Mouse (Mus musculus): ENCODE measurements around the gene Cep78. TPM values are rescaled to one million over a fixed set of nuclear protein-coding genes. Genes with fewer than 3 reads are reported as not detected.
A peak's percentile ranks its signal among the peaks of the same experiment; 100 is the strongest.

Cep78 gene
- polyA plus RNA-seq, 1 experiment from 2014 or later: 55.8 TPM

DNA sequence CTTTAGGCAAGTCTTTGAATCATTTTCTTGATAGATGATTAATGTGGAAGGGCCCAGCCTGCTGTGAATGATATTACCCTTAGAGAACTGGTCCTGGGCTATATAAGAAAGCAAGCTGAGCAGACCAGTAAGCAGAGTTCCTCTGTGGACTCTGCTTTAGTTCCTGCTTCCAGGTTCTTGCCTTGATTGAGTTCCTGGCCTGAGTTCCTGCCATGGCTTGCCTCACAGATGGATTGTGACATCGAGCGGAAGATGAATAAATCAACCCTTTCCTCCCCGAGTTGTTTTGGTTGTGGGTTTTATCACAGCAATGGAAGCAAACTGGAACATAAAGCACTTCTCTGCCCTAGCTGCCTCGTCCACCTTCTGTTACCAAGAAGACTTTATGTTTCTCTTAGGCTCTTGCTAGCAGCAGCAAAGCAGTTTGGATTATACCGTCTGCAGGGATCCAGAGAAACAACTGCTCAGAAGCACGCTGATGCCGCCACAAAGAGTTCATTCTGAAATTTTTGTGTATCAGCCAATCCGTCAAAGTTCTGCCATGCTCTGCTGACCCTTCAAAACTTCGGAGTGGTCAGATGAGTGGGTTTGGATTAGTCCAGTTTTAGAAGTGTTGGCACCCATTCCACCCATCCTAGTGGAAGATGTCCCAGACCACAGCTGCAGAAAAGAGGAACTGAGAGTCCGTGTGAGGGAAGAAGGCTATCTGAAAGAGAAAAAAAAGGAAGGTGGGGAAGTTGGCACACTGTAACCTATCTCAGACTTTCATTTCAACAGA is 30.6 kb upstream of the Cep78 start:
- no peak overlapping the region for H3K4me2 ChIP-seq (ENCODE audit: low read depth, severe bottlenecking)
- H3K4me1 ChIP-seq (ENCODE audit: control insufficient read depth, insufficient read depth, low read length): no peaks in the 10 kb centered on the region
- no peak overlapping the region for H3K4me3 ChIP-seq (ENCODE audit: low read depth, low read length)
- H3K9me3 ChIP-seq (ENCODE audit: control insufficient read depth, low read length): no peaks in the 10 kb centered on the region
- no peak overlapping the region for H3K9ac ChIP-seq (ENCODE audit: low read length)
- DNase-seq (ENCODE audit: low spot score): no peak
- no peaks in the 10 kb centered on the region for H3K36me3 ChIP-seq (ENCODE audit: control insufficient read depth, insufficient read depth, low read length)
- 84% methylated on average over 10 of the region's 10 CpGs for WGBS
- no peak overlapping the region for H3K27ac ChIP-seq (replicated peaks; ENCODE audit: low read depth, low read length)
- H3K27me3 ChIP-seq (ENCODE audit: control insufficient read depth, insufficient read depth, low read length): no peaks in the 10 kb centered on the region
- no peak for ATAC-seq (ENCODE audit: insufficient number of reproducible peaks, low FRiP score, low TSS enrichment, low read depth)

DNA sequence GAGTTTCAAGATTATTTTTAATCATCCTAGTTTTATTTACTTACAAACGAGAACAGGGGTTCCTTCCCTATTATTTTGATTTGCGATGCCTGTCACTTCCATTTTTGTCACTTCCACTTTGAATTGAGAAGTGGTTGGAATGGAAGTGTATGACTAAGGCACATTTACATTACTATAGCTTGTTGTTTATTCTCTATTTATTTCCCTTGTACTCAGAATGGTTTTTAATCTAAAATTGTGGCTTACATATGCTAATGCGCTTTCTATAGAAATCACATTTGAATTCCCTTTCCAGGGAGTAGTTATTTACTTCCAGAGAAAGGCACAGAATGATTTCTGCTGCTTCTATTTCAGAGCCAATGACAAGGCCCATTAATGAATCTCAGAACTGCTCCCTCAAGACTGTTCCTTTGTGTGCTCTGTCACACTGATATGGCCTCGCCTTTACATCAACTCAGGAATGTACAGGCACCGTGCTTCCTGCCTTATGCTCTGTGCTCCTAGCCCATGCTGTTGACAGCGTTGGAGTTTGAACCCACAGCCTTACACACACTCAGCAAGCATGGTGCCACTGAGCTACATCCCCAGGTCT is 25.1 kb upstream of the Cep78 start:
- 88% methylated on average over 6 of the region's 6 CpGs for WGBS
- no peak for ATAC-seq (ENCODE audit: insufficient number of reproducible peaks, low FRiP score, low TSS enrichment, low read depth)

DNA sequence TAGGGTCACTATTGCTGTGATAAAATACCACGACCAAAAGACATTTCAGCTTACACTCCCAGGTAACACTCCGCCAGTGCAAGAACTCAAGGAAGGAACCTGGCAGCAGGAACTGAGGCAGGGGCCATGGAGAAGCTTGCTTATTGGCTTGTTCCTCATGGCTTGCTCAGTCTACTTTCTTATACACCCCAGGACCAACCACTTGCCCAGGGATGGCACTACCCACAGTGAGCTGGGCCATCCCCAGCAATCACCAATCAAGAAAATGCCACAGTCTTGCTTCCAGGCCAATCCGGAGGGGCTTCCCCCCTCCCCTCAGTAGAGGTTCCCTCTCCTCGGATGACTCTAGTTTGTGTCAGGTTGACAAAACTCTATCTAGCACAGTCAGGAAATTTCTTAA is 24.3 kb upstream of the Cep78 start:
- no peak overlapping the region for H3K27ac ChIP-seq (replicated peaks; ENCODE audit: low read depth, low read length)
- DNase-seq (ENCODE audit: low spot score): no peak
- H3K4me1 ChIP-seq (ENCODE audit: control insufficient read depth, insufficient read depth, low read length): no peaks in the 10 kb centered on the region
- H3K36me3 ChIP-seq (ENCODE audit: control insufficient read depth, insufficient read depth, low read length): no peaks in the 10 kb centered on the region
- H3K27me3 ChIP-seq (ENCODE audit: control insufficient read depth, insufficient read depth, low read length): no peaks in the 10 kb centered on the region
- no peak for ATAC-seq (ENCODE audit: insufficient number of reproducible peaks, low FRiP score, low TSS enrichment, low read depth)
- 88% methylated on average over 4 of the region's 4 CpGs for WGBS
- H3K4me2 ChIP-seq (ENCODE audit: low read depth, severe bottlenecking): no peak overlapping the region
- no peak overlapping the region for H3K4me3 ChIP-seq (ENCODE audit: low read depth, low read length)
- H3K9me3 ChIP-seq (ENCODE audit: control insufficient read depth, low read length): no peaks in the 10 kb centered on the region
- H3K9ac ChIP-seq (ENCODE audit: low read length): no peak overlapping the region

More for the DNA sequence above, 25.1 kb upstream of the Cep78 start:
- H3K27ac ChIP-seq (replicated peaks; ENCODE audit: low read depth, low read length): no peak overlapping the region
- no peak overlapping the region for H3K4me2 ChIP-seq (ENCODE audit: low read depth, severe bottlenecking)
- no peak overlapping the region for H3K4me3 ChIP-seq (ENCODE audit: low read depth, low read length)
- no peak overlapping the region for H3K9ac ChIP-seq (ENCODE audit: low read length)
- H3K27me3 ChIP-seq (ENCODE audit: control insufficient read depth, insufficient read depth, low read length): no peaks in the 10 kb centered on the region
- no peaks in the 10 kb centered on the region for H3K4me1 ChIP-seq (ENCODE audit: control insufficient read depth, insufficient read depth, low read length)
- DNase-seq (ENCODE audit: low spot score): no peak
- H3K36me3 ChIP-seq (ENCODE audit: control insufficient read depth, insufficient read depth, low read length): no peaks in the 10 kb centered on the region
- no peaks in the 10 kb centered on the region for H3K9me3 ChIP-seq (ENCODE audit: control insufficient read depth, low read length)

DNA sequence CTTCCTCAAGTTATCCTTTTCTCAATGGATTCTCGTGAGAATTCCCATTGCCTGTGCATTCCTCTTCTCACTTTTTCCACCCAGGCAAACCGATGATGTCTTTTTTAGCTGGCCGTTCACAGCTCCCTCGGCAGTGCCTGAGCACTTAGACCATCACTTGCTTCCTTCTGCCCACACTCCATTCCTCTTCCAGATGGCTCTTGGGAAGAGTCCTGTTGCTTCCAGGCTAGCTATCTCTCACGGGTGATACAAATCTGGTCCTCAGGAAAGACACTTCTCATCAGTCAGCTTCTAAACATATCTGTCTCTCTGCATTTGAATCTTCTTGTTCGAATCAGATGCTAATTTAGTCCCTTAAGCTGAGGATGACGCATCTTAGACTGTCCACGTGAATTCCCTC is 22.3 kb upstream of the Cep78 start:
- Histone ChIP-seq H3K4me1 (ENCODE audit: control insufficient read depth, insufficient read depth, low read length) (no peaks in the 10 kb centered on the region), H3K4me3 (ENCODE audit: low read depth, low read length) (no peak overlapping the region), H3K4me2 (ENCODE audit: low read depth, severe bottlenecking) (no peak overlapping the region), H3K9ac (ENCODE audit: low read length) (no peak overlapping the region), H3K27me3 (ENCODE audit: control insufficient read depth, insufficient read depth, low read length) (no peaks in the 10 kb centered on the region), H3K9me3 (ENCODE audit: control insufficient read depth, low read length) (no peaks in the 10 kb centered on the region), H3K36me3 (ENCODE audit: control insufficient read depth, insufficient read depth, low read length) (no peaks in the 10 kb centered on the region), H3K27ac (replicated peaks; ENCODE audit: low read depth, low read length) (no peak overlapping the region)
- WGBS: 91% methylated on average over 8 of the region's 8 CpGs
- DNase-seq (ENCODE audit: low spot score) (no peak), ATAC-seq (ENCODE audit: insufficient number of reproducible peaks, low FRiP score, low TSS enrichment, low read depth) (no peak)

DNA sequence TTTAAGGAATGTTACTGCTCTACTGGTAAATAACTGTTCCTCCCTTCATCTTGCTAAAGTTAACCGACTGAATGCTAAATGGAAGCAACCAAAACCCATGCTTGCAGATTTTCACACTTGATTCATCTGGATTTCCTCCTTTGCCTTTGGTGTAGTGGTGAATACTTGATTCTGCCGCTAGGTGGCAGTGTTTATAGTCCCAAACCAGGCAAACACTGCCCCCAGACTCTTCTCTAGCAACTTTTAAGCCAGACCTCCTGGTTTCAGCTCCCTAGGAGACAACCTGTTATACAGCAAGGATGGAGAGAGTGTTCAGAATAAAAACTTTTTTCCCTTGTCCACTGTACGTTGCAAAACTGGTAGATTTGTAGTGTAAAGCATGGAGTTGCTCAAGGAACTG is 13.4 kb upstream of the Cep78 start:
- ATAC-seq (ENCODE audit: insufficient number of reproducible peaks, low FRiP score, low TSS enrichment, low read depth) (no peak), DNase-seq (ENCODE audit: low spot score) (peak; percentile 75)
- H3K27me3 ChIP-seq (ENCODE audit: control insufficient read depth, insufficient read depth, low read length): no peaks in the 10 kb centered on the region
- no peaks in the 10 kb centered on the region for H3K9me3 ChIP-seq (ENCODE audit: control insufficient read depth, low read length)
- no peak overlapping the region for H3K4me2 ChIP-seq (ENCODE audit: low read depth, severe bottlenecking)
- H3K4me3 ChIP-seq (ENCODE audit: low read depth, low read length): no peak overlapping the region
- WGBS: 3% methylated on average over 3 of the region's 3 CpGs
- no peak overlapping the region for H3K9ac ChIP-seq (ENCODE audit: low read length)
- no peaks in the 10 kb centered on the region for H3K4me1 ChIP-seq (ENCODE audit: control insufficient read depth, insufficient read depth, low read length)
- H3K36me3 ChIP-seq (ENCODE audit: control insufficient read depth, insufficient read depth, low read length): no peaks in the 10 kb centered on the region
- no peak overlapping the region for H3K27ac ChIP-seq (replicated peaks; ENCODE audit: low read depth, low read length)

DNA sequence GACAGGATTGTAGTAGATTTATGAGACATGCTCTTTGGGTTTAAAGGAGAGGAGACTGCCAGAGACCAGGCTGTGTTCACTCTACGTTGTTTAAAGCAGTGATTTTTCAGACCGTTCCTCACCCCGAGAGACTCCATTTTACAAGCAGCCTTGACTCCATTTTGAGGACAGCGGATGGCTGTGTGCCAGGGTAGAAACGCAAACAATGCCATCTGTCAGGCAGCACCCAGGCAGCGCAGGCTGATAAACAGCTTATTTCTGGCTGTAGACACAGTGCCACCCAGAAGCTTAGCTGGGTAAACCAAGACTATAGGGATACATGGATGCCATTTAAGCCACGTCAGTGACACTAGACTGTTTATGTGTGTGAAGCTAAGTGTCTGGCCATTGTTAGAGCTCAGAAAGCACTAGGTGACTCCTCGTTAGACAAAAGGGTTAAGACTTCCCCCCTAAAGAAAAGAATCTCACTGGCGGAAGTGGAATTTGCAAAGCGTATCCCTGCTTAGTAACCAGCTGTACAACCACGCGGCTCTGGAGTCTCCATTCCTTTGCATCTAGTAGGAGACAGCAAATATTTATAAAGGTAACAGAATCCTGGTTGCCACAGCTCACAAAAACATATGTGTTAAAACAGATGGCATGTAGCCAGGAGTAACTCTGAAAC is 12.2 kb upstream of the Cep78 start:
- ATAC-seq (ENCODE audit: insufficient number of reproducible peaks, low FRiP score, low TSS enrichment, low read depth): no peak
- DNase-seq (ENCODE audit: low spot score): no peak
- Histone ChIP-seq H3K4me3 (ENCODE audit: low read depth, low read length) (no peak overlapping the region), H3K27me3 (ENCODE audit: control insufficient read depth, insufficient read depth, low read length) (no peaks in the 10 kb centered on the region), H3K27ac (replicated peaks; ENCODE audit: low read depth, low read length) (no peak overlapping the region), H3K4me2 (ENCODE audit: low read depth, severe bottlenecking) (no peak overlapping the region), H3K9ac (ENCODE audit: low read length) (no peak overlapping the region), H3K36me3 (ENCODE audit: control insufficient read depth, insufficient read depth, low read length) (no peaks in the 10 kb centered on the region), H3K4me1 (ENCODE audit: control insufficient read depth, insufficient read depth, low read length) (no peaks in the 10 kb centered on the region), H3K9me3 (ENCODE audit: control insufficient read depth, low read length) (no peaks in the 10 kb centered on the region)
- 76% methylated on average over 12 of the region's 12 CpGs for WGBS

DNA sequence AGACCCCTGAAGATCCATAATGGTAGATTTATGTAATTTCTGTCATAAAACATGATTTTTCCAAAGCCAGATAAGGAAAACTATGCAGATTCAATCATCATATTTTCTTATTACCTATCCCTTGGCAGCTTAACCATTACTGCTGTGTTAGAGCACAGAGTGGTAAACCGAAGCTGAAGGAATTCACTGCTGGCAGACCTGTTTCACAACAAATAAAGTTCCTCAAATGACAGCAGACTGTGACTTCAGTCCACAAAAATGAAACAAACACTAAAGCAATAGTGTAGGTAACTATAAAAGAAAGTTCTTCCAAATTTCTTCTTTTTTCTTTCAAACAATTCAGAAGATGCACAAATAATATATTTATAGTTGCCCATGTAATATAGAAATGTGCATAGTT is 5.3 kb upstream of the Cep78 start:
- no peak overlapping the region for H3K4me3 ChIP-seq (ENCODE audit: low read depth, low read length)
- H3K27ac ChIP-seq (replicated peaks; ENCODE audit: low read depth, low read length): no peak overlapping the region
- H3K9ac ChIP-seq (ENCODE audit: low read length): no peak overlapping the region
- H3K4me2 ChIP-seq (ENCODE audit: low read depth, severe bottlenecking): no peak overlapping the region
- no peaks in the 10 kb centered on the region for H3K4me1 ChIP-seq (ENCODE audit: control insufficient read depth, insufficient read depth, low read length)
- DNase-seq (ENCODE audit: low spot score) (no peak), ATAC-seq (ENCODE audit: insufficient number of reproducible peaks, low FRiP score, low TSS enrichment, low read depth) (no peak)
- H3K27me3 ChIP-seq (ENCODE audit: control insufficient read depth, insufficient read depth, low read length): no peaks in the 10 kb centered on the region
- no peaks in the 10 kb centered on the region for H3K9me3 ChIP-seq (ENCODE audit: control insufficient read depth, low read length)
- WGBS: 87% methylated on average over 1 of the region's 1 CpGs
- no peaks in the 10 kb centered on the region for H3K36me3 ChIP-seq (ENCODE audit: control insufficient read depth, insufficient read depth, low read length)

DNA sequence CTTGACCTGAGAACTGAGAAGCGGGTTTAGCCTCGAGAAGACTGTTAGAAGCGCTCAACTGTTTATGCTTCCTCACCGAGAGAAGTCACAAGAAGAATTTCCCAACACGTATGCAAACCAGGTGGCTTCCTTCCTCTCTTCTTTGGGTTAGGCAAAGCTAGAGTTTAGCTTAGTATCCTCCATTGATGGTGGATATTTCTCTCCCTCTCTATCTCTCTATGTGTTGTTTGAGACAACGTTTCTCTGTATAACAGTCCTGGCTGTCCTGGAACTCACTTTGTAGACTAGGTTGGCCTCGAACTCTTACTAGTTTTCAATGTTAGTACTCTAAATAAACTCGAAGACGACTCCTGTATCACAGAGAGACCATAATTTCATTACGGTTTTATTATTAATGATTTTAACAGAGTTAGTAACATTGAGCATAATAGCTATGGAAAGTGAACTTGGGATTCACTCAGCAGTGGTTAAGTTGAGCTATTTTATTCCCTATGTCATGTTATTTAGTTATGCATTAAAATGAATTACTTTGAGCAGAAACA is 454 bp upstream of the Cep78 start:
- H3K27ac ChIP-seq (replicated peaks; ENCODE audit: low read depth, low read length): 0 out of 2 replicates have a peak overlapping the region, but pooled peaks have one; percentile 90
- H3K27me3 ChIP-seq (ENCODE audit: control insufficient read depth, insufficient read depth, low read length): no peaks in the 10 kb centered on the region
- peak overlapping the region; percentile 81 for H3K4me3 ChIP-seq (ENCODE audit: low read depth, low read length)
- H3K9ac ChIP-seq (ENCODE audit: low read length): peak overlapping the region; percentile 94; the same call in 1 of the 2 replicates
- no peak for ATAC-seq (ENCODE audit: insufficient number of reproducible peaks, low FRiP score, low TSS enrichment, low read depth)
- 29% methylated on average over 10 of the region's 10 CpGs for WGBS
- H3K9me3 ChIP-seq (ENCODE audit: control insufficient read depth, low read length): no peaks in the 10 kb centered on the region
- H3K4me2 ChIP-seq (ENCODE audit: low read depth, severe bottlenecking): peak overlapping the region; percentile 71
- DNase-seq (ENCODE audit: low spot score): no peak
- no peaks in the 10 kb centered on the region for H3K4me1 ChIP-seq (ENCODE audit: control insufficient read depth, insufficient read depth, low read length)
- peaks cover 3% of the 10 kb centered on the region; the same call in 1 of the 2 replicates for H3K36me3 ChIP-seq (ENCODE audit: control insufficient read depth, insufficient read depth, low read length)

Data from limb, embryonic 11.5 days (tissue).